Mouse (Mus musculus) midbrain, postnatal 0 days (tissue): ENCODE results near the gene H1foo. TPM values are rescaled to one million over a fixed set of nuclear protein-coding genes. Genes with fewer than 3 reads are reported as not detected.

Experiments
- ATAC-seq: fragments of 200-750 bp; cut with Nextera tagmentation; 2 replicates; pipeline ENCODE4 v1.8.0; 2017; ENCODE audit warnings: moderate number of reproducible peaks, mild to moderate bottlenecking, moderate TSS enrichment, moderate library complexity; ENCODE audit not compliant: low FRiP score
- DNase-seq: peaks from one replicate; pipeline ENCODE4 v3.0.0-alpha.2; 2015; ENCODE audit warnings: low spot score
- H3K27ac ChIP-seq: fragments of 300-500 bp; sonication (generic); 2 replicates; pipeline ENCODE4 v1.5.1; 2014; ENCODE audit warnings: low read depth, mild to moderate bottlenecking, low read length, mixed read lengths
- H3K27me3 ChIP-seq: fragments of 300-500 bp; sonication (generic); 2 replicates; pipeline ENCODE4 v1.6.1; 2014; ENCODE audit warnings: low read length, control low read depth, mixed read lengths; ENCODE audit not compliant: insufficient read depth
- H3K36me3 ChIP-seq: fragments of 300-500 bp; sonication (generic); 2 replicates; pipeline ENCODE4 v1.6.1; 2014; ENCODE audit warnings: low read length, control low read depth, mixed read lengths; ENCODE audit not compliant: insufficient read depth
- H3K4me1 ChIP-seq: fragments of 300-500 bp; sonication (generic); 2 replicates; pipeline ENCODE4 v1.6.1; 2014; ENCODE audit warnings: mild to moderate bottlenecking, control low read depth, antibody characterized with exemption, low read length, mixed read lengths; ENCODE audit not compliant: insufficient read depth
- H3K4me2 ChIP-seq: fragments of 300-500 bp; sonication (generic); 2 replicates; pipeline ENCODE4 v1.6.1; 2014; ENCODE audit warnings: low read depth, mild to moderate bottlenecking, low read length, mixed read lengths; ENCODE audit not compliant: poor library complexity, severe bottlenecking
- H3K4me3 ChIP-seq: fragments of 300-500 bp; sonication (generic); 2 replicates; pipeline ENCODE4 v1.5.1; 2014; ENCODE audit warnings: low read depth, mild to moderate bottlenecking, low read length, moderate library complexity
- H3K9ac ChIP-seq: fragments of 300-500 bp; sonication (generic); replicated peaks from 2 replicates; pipeline ENCODE4 v1.6.1; 2014; ENCODE audit warnings: mild to moderate bottlenecking, low read length, moderate library complexity, mixed read lengths; ENCODE audit not compliant: poor library complexity, severe bottlenecking
- H3K9me3 ChIP-seq: fragments of 300-500 bp; sonication (generic); 2 replicates; pipeline ENCODE4 v1.6.1; 2016; ENCODE audit warnings: low read length, control low read depth
- CTCF ChIP-seq: IDR thresholded peaks from 2 replicates; pipeline ENCODE4 v1.5.1; 2016; ENCODE audit warnings: antibody characterized with exemption, mild to moderate bottlenecking
- WGBS: fragments of 180-500 bp; shearing (Covaris S2); extraction: QIAGEN DNeasy Blood & Tissue Kit; methylation state at CpG from one replicate; pipeline ENCODE4 v1.1.7; 2014; 5-methylcytosine and 5-hydroxymethylcytosine counted together
- polyA plus RNA-seq: library from polyadenylated mRNA; unstranded; fragments of >200 nt; fragmentation: Nextera tagmentation; extraction: Ambion mirVana; gene quantifications from 2 replicates; pipeline ENCODE4 v1.2.1, GENCODE M21; 2015
- total RNA-seq: library from RNA; depleted of rRNA; stranded (reverse); fragments of >200 nt; gene quantifications from 2 replicates; pipeline ENCODE4 v1.2.3, GENCODE M21; 2014

The H1foo gene
- total and polyA plus RNA-seq, 2 experiments from 2014 or later: not detected

GRCm38 (mm10) chr6:115940603-115941002 lies 4.1 kb upstream of the H1foo start:
- no peak overlapping the region for H3K4me2 ChIP-seq
- ATAC-seq: no peak
- H3K36me3 ChIP-seq: no peaks in the 10 kb centered on the region
- H3K27me3 ChIP-seq: no peaks in the 10 kb centered on the region
- peaks cover 7% of the 10 kb centered on the region for H3K9me3 ChIP-seq
- WGBS: 68% methylated on average over 1 of the region's 1 CpGs
- TF ChIP-seq CTCF: no peak
- no peak for DNase-seq
- H3K4me1 ChIP-seq: no peaks in the 10 kb centered on the region
- H3K9ac ChIP-seq: no peak overlapping the region
- no peak overlapping the region for H3K27ac ChIP-seq
- no peak overlapping the region for H3K4me3 ChIP-seq

- no peak overlapping the region for H3K4me2 ChIP-seq
- no peak for DNase-seq
- no peaks in the 10 kb centered on the region for H3K4me1 ChIP-seq
- no peak for ATAC-seq
- no peak overlapping the region for H3K9ac ChIP-seq
- no peak overlapping the region for H3K4me3 ChIP-seq
- TF ChIP-seq CTCF: no peak
- peaks cover 7% of the 10 kb centered on the region for H3K9me3 ChIP-seq
- 12% methylated on average over 6 of the region's 12 CpGs for WGBS
- no peaks in the 10 kb centered on the region for H3K36me3 ChIP-seq
- no peaks in the 10 kb centered on the region for H3K27me3 ChIP-seq
- no peak overlapping the region for H3K27ac ChIP-seq
Observed at GRCm38 (mm10) chr6:115941128-115941527, 3.6 kb upstream of the H1foo start.

GRCm38 (mm10) chr6:115943498-115944427 lies 975 bp upstream of the H1foo start:
- H3K27me3 ChIP-seq: no peaks in the 10 kb centered on the region
- WGBS: 78% methylated on average over 9 of the region's 9 CpGs
- no peak overlapping the region for H3K9ac ChIP-seq
- no peak for ATAC-seq
- no peak overlapping the region for H3K4me3 ChIP-seq
- no peaks in the 10 kb centered on the region for H3K9me3 ChIP-seq
- H3K27ac ChIP-seq: no peak overlapping the region
- no peak for TF ChIP-seq CTCF
- no peaks in the 10 kb centered on the region for H3K36me3 ChIP-seq
- no peak overlapping the region for H3K4me2 ChIP-seq
- no peaks in the 10 kb centered on the region for H3K4me1 ChIP-seq
- DNase-seq: no peak

GRCm38 (mm10) chr6:115945633-115946032 lies 895 bp downstream of the H1foo start:
- no peak for TF ChIP-seq CTCF
- ATAC-seq (no peak), DNase-seq (no peak)
- no peaks in the 10 kb centered on the region for H3K27me3 ChIP-seq
- no peaks in the 10 kb centered on the region for H3K36me3 ChIP-seq
- no peaks in the 10 kb centered on the region for H3K4me1 ChIP-seq
- H3K9ac ChIP-seq: no peak overlapping the region
- no peak overlapping the region for H3K4me2 ChIP-seq
- H3K4me3 ChIP-seq: no peak overlapping the region
- 84% methylated on average over 8 of the region's 8 CpGs for WGBS
- H3K27ac ChIP-seq: no peak overlapping the region
- no peaks in the 10 kb centered on the region for H3K9me3 ChIP-seq

- Histone ChIP-seq H3K4me2 (no peak overlapping the region), H3K27ac (no peak overlapping the region), H3K36me3 (no peaks in the 10 kb centered on the region), H3K9ac (no peak overlapping the region), H3K27me3 (no peaks in the 10 kb centered on the region), H3K4me3 (no peak overlapping the region), H3K9me3 (no peaks in the 10 kb centered on the region), H3K4me1 (no peaks in the 10 kb centered on the region)
- no peak for TF ChIP-seq CTCF
- 46% methylated on average over 6 of the region's 6 CpGs for WGBS
- ATAC-seq (no peak), DNase-seq (peak; percentile 66)
Observed at GRCm38 (mm10) chr6:115946389-115946788, 1.7 kb downstream of the H1foo start.

GRCm38 (mm10) chr6:115954506-115955074 lies 9.9 kb downstream of the H1foo start:
- no peak overlapping the region for H3K27ac ChIP-seq
- no peaks in the 10 kb centered on the region for H3K36me3 ChIP-seq
- no peak for ATAC-seq
- no peaks in the 10 kb centered on the region for H3K9me3 ChIP-seq
- WGBS: 73% methylated on average over 9 of the region's 9 CpGs
- TF ChIP-seq CTCF: no peak
- H3K4me1 ChIP-seq: no peaks in the 10 kb centered on the region; the same call in 1 of the 2 replicates
- no peak overlapping the region for H3K4me3 ChIP-seq
- H3K9ac ChIP-seq: no peak overlapping the region
- H3K27me3 ChIP-seq: no peaks in the 10 kb centered on the region; the same call in 1 of the 2 replicates
- no peak overlapping the region for H3K4me2 ChIP-seq
- no peak for DNase-seq
